Comparison of ENCODE assay signal across 8 mouse cellular contexts in the genomic region with DNA sequence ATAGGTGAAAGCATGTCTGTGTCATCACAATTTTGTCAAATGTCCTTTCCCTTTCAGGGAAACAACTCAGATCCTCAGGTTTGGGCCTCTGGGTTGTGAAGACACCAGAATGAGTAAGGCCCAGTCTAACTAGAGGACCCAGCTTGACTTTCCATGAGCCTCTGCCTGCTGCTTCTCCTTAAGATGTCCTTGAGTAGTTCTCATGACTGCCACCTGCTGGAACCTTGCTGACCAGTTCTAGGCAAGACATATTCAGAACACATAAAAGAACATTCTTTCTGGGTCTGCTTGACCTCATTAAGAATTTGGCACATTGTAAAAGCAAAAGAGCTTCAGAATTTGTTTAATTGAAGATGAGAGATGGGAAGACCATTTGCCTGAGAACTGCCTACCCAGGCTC. TPM values are rescaled to one million over a fixed set of nuclear protein-coding genes. Genes with fewer than 3 reads are reported as not detected.
A peak's percentile ranks its signal among the peaks of the same experiment; 100 is the strongest.
DNase-seq lines count a peak whose midpoint lies in the region; ATAC-seq and TF ChIP-seq lines count a peak whose summit lies in the region.
"Had no signal": no experiment of that assay in that cellular context is flagged by ENCODE, and none has a peak within 500 bp of the region (broad histone marks: within the 10 kb centered on the region; RNA-seq: fewer than 3 reads in every experiment).

No protein-coding gene starts in this region.

- no peak overlapping the region for H3K4me3 ChIP-seq in forebrain, embryonic 16.5 days (replicated peaks; ENCODE audit: low read length)
- H3K4me3 ChIP-seq in lung, postnatal 0 days (ENCODE audit: low read depth, low read length) = no peak overlapping the region
- H3K4me3 ChIP-seq in stomach, embryonic 14.5 days (ENCODE audit: low read depth, low read length) = no peak overlapping the region

- H3K36me3 ChIP-seq in forebrain, embryonic 16.5 days (ENCODE audit: control insufficient read depth, insufficient read depth) = no peaks in the 10 kb centered on the region
- no peaks in the 10 kb centered on the region for H3K36me3 ChIP-seq in lung, postnatal 0 days (ENCODE audit: insufficient read depth, low read length)
- no peaks in the 10 kb centered on the region for H3K36me3 ChIP-seq in stomach, embryonic 14.5 days (ENCODE audit: control insufficient read depth, insufficient read depth, low read length)

- TF ChIP-seq EP300 in lung, postnatal 0 days (IDR thresholded peaks at IDR 0.05) = no peak

- DNase-seq in thymus, postnatal 14 days = peak; percentile 3
- no peak for DNase-seq in thymus, postnatal 36 days
- DNase-seq in brain, adult 2 months (ENCODE audit: low read depth, low spot score) = peak; percentile 73
- DNase-seq in kidney, postnatal 25 days = peak; percentile 37 to 71
- DNase-seq in lung, postnatal 0 days (ENCODE audit: low spot score) = peak; percentile 43

- no peak overlapping the region for H3K27ac ChIP-seq in forebrain, embryonic 16.5 days (ENCODE audit: low read length)
- no peak overlapping the region for H3K27ac ChIP-seq in lung, postnatal 0 days (ENCODE audit: low read length)
- H3K27ac ChIP-seq in stomach, embryonic 14.5 days (ENCODE audit: low read length) = no peak overlapping the region
- H3K27ac ChIP-seq: macrophage had no signal

- ATAC-seq in forebrain, embryonic 16.5 days = 0 out of 2 replicates have a peak, but pooled peaks have one; percentile 58
- no peak for ATAC-seq in lung, postnatal 0 days
- peak; percentile 72; the same call in 1 of the 2 replicates for ATAC-seq in stomach, embryonic 14.5 days (ENCODE audit: insufficient number of reproducible peaks, insufficient read depth, low FRiP score, low read depth)

- TF ChIP-seq CTCF in lung, postnatal 0 days (IDR thresholded peaks at IDR 0.05) = peak; percentile 67

- no peaks in the 10 kb centered on the region for H3K27me3 ChIP-seq in forebrain, embryonic 16.5 days (replicated peaks; ENCODE audit: control insufficient read depth, insufficient read depth, low read length)
- no peaks in the 10 kb centered on the region for H3K27me3 ChIP-seq in lung, postnatal 0 days (replicated peaks; ENCODE audit: insufficient read depth, low read length)
- no peaks in the 10 kb centered on the region for H3K27me3 ChIP-seq in stomach, embryonic 14.5 days (ENCODE audit: control insufficient read depth, insufficient read depth, low read length)

- no peak overlapping the region for H3K9ac ChIP-seq in forebrain, embryonic 16.5 days (replicated peaks; ENCODE audit: low read depth, low read length)
- no peak overlapping the region for H3K9ac ChIP-seq in lung, postnatal 0 days (replicated peaks; ENCODE audit: low read depth)
- no peak overlapping the region for H3K9ac ChIP-seq in stomach, embryonic 14.5 days (replicated peaks; ENCODE audit: low read depth, low read length)

- H3K9me3 ChIP-seq in forebrain, embryonic 16.5 days (ENCODE audit: control insufficient read depth, low read length) = no peaks in the 10 kb centered on the region
- no peaks in the 10 kb centered on the region for H3K9me3 ChIP-seq in lung, postnatal 0 days (ENCODE audit: low read length)
- H3K9me3 ChIP-seq in stomach, embryonic 14.5 days (ENCODE audit: control insufficient read depth, low read depth, low read length) = no peaks in the 10 kb centered on the region

- H3K4me2 ChIP-seq in forebrain, embryonic 16.5 days (ENCODE audit: low read length) = no peak overlapping the region
- no peak overlapping the region for H3K4me2 ChIP-seq in lung, postnatal 0 days (replicated peaks; ENCODE audit: low read depth, low read length)
- H3K4me2 ChIP-seq in stomach, embryonic 14.5 days (replicated peaks; ENCODE audit: low read depth, low read length) = no peak overlapping the region

- H3K4me1 ChIP-seq in forebrain, embryonic 16.5 days (replicated peaks; ENCODE audit: control insufficient read depth, insufficient read depth, low read length) = no peaks in the 10 kb centered on the region
- H3K4me1 ChIP-seq in lung, postnatal 0 days (ENCODE audit: insufficient read depth, low read depth, low read length) = no peaks in the 10 kb centered on the region
- H3K4me1 ChIP-seq in stomach, embryonic 14.5 days (ENCODE audit: control insufficient read depth, insufficient read depth, low read length) = no peaks in the 10 kb centered on the region

RNA-seq across cellular contexts. Expression of a gene that starts 50.2 kb away (rescaled TPM):
- 0.71 TPM in 1 of 2 replicates, not detected in the other for polyA plus RNA-seq in forebrain, embryonic 16.5 days (2015; fragmentation: Nextera tagmentation; extraction: Ambion mirVana)
- not detected in 2 replicates for polyA plus RNA-seq in lung, postnatal 0 days (2015; fragmentation: Nextera tagmentation; extraction: Ambion mirVana)
- 0.14 TPM in 1 of 2 replicates, not detected in the other for polyA plus RNA-seq in stomach, embryonic 14.5 days (2014; fragmentation: Nextera tagmentation; extraction: Ambion mirVana)
- polyA plus RNA-seq: macrophage had no signal

Comparison
In these comparisons a context has a peak if more than half of its experiments do, and no peak if none do; other contexts are left out.
1. DNase-seq: peak in thymus, postnatal 14 days (single experiment), brain, adult 2 months (single experiment), kidney, postnatal 25 days (2 of 2) and lung, postnatal 0 days (single experiment); none in thymus, postnatal 36 days (0 of 2).